Mouse (Mus musculus) thymus, adult 2 months (tissue): ENCODE measurements around the gene Cdh23. TPM values are rescaled to one million over a fixed set of nuclear protein-coding genes. Genes with fewer than 3 reads are reported as not detected.
"Not testable (repeated sequence)": the region's sequence is repeated elsewhere in the genome, so short reads cannot be mapped to it uniquely, and the experiment has no call there.

Source experiments
- DNase-seq: peaks from one replicate; pipeline ENCODE4 v3.0.0; 2021
- H3K27ac ChIP-seq: fragments of 200-500 bp; 2 replicates; pipeline ENCODE4 v1.5.1; 2012; ENCODE audit warnings: low read length, control low read depth; ENCODE audit not compliant: control insufficient read depth, insufficient read depth
- H3K27me3 ChIP-seq: fragments of 200-500 bp; 2 replicates; pipeline ENCODE4 v1.6.1; 2012; ENCODE audit warnings: mild to moderate bottlenecking, low read length, moderate library complexity, mixed read lengths; ENCODE audit not compliant: control insufficient read depth, insufficient read depth
- H3K36me3 ChIP-seq: fragments of 200-500 bp; 2 replicates; pipeline ENCODE4 v1.6.1; 2012; ENCODE audit warnings: mild to moderate bottlenecking, low read length, moderate library complexity; ENCODE audit not compliant: control insufficient read depth, insufficient read depth
- H3K4me1 ChIP-seq: fragments of 200-500 bp; replicated peaks from 2 replicates; pipeline ENCODE4 v1.6.1; 2012; ENCODE audit warnings: low read length; ENCODE audit not compliant: control insufficient read depth, insufficient read depth
- H3K4me3 ChIP-seq: fragments of 200-500 bp; 2 replicates; pipeline ENCODE4 v1.5.1; 2012; ENCODE audit warnings: mild to moderate bottlenecking, low read length, control low read depth, moderate library complexity; ENCODE audit not compliant: control insufficient read depth, insufficient read depth
- CTCF ChIP-seq: fragments of 200-500 bp; IDR thresholded peaks from 2 replicates; pipeline ENCODE4 v1.5.1; 2012; ENCODE audit warnings: mild to moderate bottlenecking, control low read depth, low read length, moderate library complexity, borderline replicate concordance; ENCODE audit not compliant: control insufficient read depth, poor library complexity, insufficient read depth; ENCODE audit errors: extremely low read depth
- POLR2A ChIP-seq: fragments of 200-500 bp; IDR thresholded peaks from 2 replicates; pipeline ENCODE4 v1.6.1; 2012; ENCODE audit warnings: mild to moderate bottlenecking, low read length, control low read depth, moderate library complexity; ENCODE audit not compliant: control insufficient read depth, poor library complexity, insufficient read depth; ENCODE audit errors: extremely low read depth
- WGBS: fragments of 180-500 bp; shearing (Covaris S2); methylation state at CpG from one replicate; pipeline ENCODE4 v1.1.7; 2018; 5-methylcytosine and 5-hydroxymethylcytosine counted together
- polyA plus RNA-seq: library from polyadenylated mRNA; depleted of rRNA; stranded (reverse); fragments of >200 nt; gene quantifications from 2 replicates; pipeline ENCODE4 v1.2.3, GENCODE M21; 2012; rRNA removed

The Cdh23 gene
- 3.5 and 4.6 TPM in 2 replicates for polyA plus RNA-seq

GRCm38 (mm10) chr10:60696390-60696789, at the start of gene Cdh23:
TSS of gene Cdh23 (minus strand) at chr10:60696490.
- TF ChIP-seq POLR2A (no peak), CTCF (no peak)
- 96% methylated on average over 6 of the region's 6 CpGs for WGBS

DNA sequence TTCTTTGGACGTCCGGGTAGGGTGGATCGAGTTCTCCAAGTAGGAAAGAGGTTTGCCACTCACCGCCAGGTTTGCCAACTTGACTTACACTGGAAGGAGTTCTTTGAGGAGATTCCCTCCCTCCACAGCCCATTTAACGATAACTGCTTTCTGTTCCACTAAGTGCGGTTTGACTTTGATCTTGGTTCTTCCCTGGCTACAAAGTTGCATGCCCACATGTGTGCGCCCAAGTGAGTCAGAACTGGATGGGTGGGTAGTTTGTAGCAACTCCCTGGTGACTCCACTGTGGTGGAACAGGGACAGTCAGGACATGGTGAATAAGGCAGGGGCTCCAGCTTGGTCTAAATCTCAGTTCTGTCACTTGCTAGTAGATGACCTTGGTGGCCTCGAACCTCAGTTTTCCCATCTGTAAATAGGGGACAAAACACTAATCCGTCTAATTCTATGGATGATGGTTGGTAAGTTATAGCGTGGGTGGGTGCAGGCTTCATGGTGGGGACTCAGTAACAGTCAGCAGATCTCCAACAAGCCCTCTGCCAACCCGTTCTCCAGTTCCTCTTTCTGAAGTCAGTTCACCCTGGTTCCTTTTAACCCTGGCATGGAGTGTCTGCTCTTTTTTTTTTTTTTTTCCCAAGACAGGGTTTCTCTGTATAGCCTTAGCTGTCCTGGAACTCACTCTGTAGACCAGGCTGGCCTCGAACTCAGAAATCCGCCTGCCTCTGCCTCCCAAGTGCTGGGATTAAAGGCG, 48.4 kb upstream of the Cdh23 start:
- no peaks in the 10 kb centered on the region for H3K36me3 ChIP-seq
- H3K27ac ChIP-seq, result no peak overlapping the region
- no peaks in the 10 kb centered on the region for H3K27me3 ChIP-seq
- H3K4me3 ChIP-seq, result no peak overlapping the region
- DNase-seq, result no peak
- 62% methylated on average over 14 of the region's 14 CpGs for WGBS
- TF ChIP-seq POLR2A, result no peak
- TF ChIP-seq CTCF, result no peak
- peaks cover 34% of the 10 kb centered on the region for H3K4me1 ChIP-seq

More at GRCm38 (mm10) chr10:60696390-60696789, at the start of gene Cdh23:
- H3K27me3 ChIP-seq, result no peaks in the 10 kb centered on the region
- H3K4me1 ChIP-seq, result peaks cover 10% of the 10 kb centered on the region
- no peak within 1 kb of the TSS for H3K27ac ChIP-seq
- no peaks in the 10 kb centered on the region for H3K36me3 ChIP-seq
- DNase-seq, result no peak
- H3K4me3 ChIP-seq, result no peak within 1 kb of the TSS

DNA sequence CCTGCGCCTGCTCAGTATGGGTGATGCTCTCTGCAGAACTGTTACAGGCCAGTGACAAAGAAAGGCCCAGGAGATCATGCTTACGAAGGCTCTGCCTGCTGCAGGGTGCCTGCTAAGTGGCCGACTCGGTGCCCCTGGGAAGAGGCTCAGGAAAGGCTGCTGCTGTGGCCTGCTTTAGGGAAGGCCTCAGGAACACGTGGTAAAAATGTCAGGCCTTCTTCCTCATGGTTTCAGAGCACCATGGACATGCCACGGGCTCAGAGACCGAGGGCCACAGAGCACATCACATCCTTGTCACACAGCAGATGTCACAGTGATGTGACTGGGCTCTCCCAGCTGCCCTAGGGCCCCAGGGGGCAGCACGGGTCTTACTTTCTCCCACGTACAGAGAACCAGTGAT, 47.4 kb upstream of the Cdh23 start:
- Histone ChIP-seq H3K36me3 (no peaks in the 10 kb centered on the region), H3K27me3 (no peaks in the 10 kb centered on the region), H3K4me1 (peaks cover 43% of the 10 kb centered on the region), H3K27ac (no peak overlapping the region), H3K4me3 (no peak overlapping the region)
- TF ChIP-seq CTCF, result no peak
- no peak for TF ChIP-seq POLR2A
- WGBS, result 82% methylated on average over 9 of the region's 9 CpGs
- no peak for DNase-seq

DNA sequence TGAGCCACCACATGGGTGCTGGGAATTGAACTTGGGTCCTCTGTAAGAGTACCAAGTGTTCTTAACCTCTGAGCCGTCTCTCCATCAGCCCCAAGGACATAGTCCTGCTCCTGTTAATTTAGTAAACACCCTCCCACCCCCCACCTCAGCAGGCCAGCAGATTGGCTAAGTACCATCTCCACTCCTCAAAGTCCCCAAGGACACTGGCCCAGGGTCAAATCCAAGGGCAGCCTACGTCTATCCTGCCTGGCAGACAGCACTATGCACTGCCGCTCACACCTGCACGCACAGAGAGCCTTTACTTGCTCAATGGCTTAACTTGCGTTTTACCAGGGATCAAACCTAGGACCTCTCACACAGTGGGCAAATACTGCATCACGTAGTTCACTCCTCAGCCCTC, 46.7 kb upstream of the Cdh23 start:
- no peak for TF ChIP-seq POLR2A
- TF ChIP-seq CTCF, result no peak
- no peak overlapping the region for H3K27ac ChIP-seq
- no peaks in the 10 kb centered on the region for H3K36me3 ChIP-seq
- no peak overlapping the region for H3K4me3 ChIP-seq
- H3K4me1 ChIP-seq, result peaks cover 47% of the 10 kb centered on the region
- WGBS, result 97% methylated on average over 6 of the region's 6 CpGs
- no peaks in the 10 kb centered on the region for H3K27me3 ChIP-seq
- no peak for DNase-seq

GRCm38 (mm10) chr10:60742296-60742695, 46.0 kb upstream of the Cdh23 start:
- not testable (repeated sequence) for H3K4me3 ChIP-seq, DNase-seq, H3K36me3 ChIP-seq, H3K27me3 ChIP-seq, H3K27ac ChIP-seq
- H3K4me1 ChIP-seq, result peaks cover 47% of the 10 kb centered on the region
- 80% methylated on average over 1 of the region's 1 CpGs for WGBS

DNA sequence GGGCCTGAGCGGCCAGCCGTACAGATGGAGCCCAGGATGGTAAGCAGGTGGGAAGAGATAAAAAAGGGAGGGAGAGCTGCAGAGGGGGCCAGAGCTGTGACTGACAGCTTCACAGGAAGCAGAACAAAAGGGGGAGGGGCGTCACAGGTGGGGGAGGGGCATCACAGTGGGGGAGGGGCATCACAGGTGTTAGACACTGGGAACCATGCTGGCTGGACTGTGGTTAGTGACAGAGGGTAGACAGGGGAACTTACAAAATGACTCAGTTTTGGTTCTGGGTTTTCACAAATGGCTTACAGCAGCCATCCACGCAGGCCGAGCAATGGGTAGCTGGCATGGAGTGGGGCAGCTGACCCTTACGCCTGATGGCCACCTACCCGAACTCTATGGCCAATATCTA, 45.1 kb upstream of the Cdh23 start:
- no peak for DNase-seq
- Histone ChIP-seq H3K36me3 (no peaks in the 10 kb centered on the region), H3K4me1 (peaks cover 45% of the 10 kb centered on the region), H3K27me3 (no peaks in the 10 kb centered on the region), H3K4me3 (no peak overlapping the region), H3K27ac (peak overlapping the region; percentile 56; the same call in 1 of the 2 replicates)
- WGBS, result 43% methylated on average over 7 of the region's 7 CpGs
- no peak for TF ChIP-seq POLR2A
- no peak for TF ChIP-seq CTCF
